Comparison of ENCODE assay signal across 8 mouse cellular contexts in the genomic region with DNA sequence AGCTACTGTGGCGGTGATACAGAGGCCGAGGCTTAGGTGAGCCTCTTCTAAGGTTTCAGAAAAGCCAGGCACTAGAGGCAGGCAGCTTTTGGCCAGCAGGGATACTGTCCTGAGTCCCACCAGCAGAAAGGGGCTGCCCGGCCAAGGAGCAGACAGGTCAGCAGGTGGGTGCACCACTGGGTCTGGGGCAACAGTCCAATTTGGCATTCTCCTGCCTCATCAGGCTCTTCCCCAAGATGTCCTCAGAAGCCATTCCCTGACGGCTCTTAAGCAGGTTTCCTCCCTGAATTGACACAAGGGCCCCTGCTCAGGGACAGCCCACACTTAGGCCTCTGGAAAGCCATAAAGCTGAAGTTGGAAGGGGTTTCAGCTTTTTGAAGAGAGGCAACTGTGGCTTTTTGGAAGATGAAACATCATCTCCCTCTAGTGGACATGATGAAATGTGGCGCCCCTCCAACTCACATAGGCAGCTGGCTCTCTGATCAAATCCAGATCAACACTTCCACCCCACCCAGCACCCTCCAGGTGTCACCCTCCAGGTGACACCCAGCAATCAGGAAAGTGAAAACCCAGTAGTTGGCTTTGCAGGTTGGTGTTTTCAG. TPM values are rescaled to one million over a fixed set of nuclear protein-coding genes. Genes with fewer than 3 reads are reported as not detected.
DNase-seq lines count a peak whose midpoint lies in the region; ATAC-seq and TF ChIP-seq lines count a peak whose summit lies in the region.

No protein-coding gene starts in this region.

- no peak for ATAC-seq in heart, embryonic 11.5 days (replicated peaks; ENCODE audit: insufficient number of reproducible peaks, low FRiP score, low TSS enrichment)
- no peak for ATAC-seq in Patski
- ATAC-seq in heart, embryonic 13.5 days (ENCODE audit: extremely low read depth, insufficient number of reproducible peaks, low FRiP score, low TSS enrichment), result no peak

- H3K36me3 ChIP-seq in heart, embryonic 11.5 days (ENCODE audit: control insufficient read depth, insufficient read depth, low read length), result no peaks in the 10 kb centered on the region
- H3K36me3 ChIP-seq in heart, embryonic 13.5 days, result peaks cover 12% of the 10 kb centered on the region

- in situ Hi-C loops in Patski (cut with MboI; ENCODE audit: low pct_unique_long_range_greater_than_20kb), result loop anchor here (5.0 kb wide), 2 partner anchors 140 to 330 kb away; partner anchors contain the start of gene Mrpl28

- no peak overlapping the region for H3K27ac ChIP-seq in heart, embryonic 11.5 days (ENCODE audit: low read depth, low read length)
- peak overlapping the region; percentile 71 for H3K27ac ChIP-seq in heart, embryonic 13.5 days (replicated peaks)

- peak; percentile 96 for DNase-seq in heart, adult 11 months
- DNase-seq in Patski (ENCODE audit: low read depth, low spot score), result no peak
- peak; percentile 72 for DNase-seq in embryo, embryonic 10.5 days (ENCODE audit: low spot score)
- peak; percentile 75 to 83 for DNase-seq in kidney, postnatal 4 days
- peak; percentile 71 for DNase-seq in lung, postnatal 25 days (ENCODE audit: low spot score)
- peak; percentile 79 for DNase-seq in testis, postnatal 10 days (ENCODE audit: low spot score)

- peak; percentile 81 for TF ChIP-seq CTCF in Patski (IDR thresholded peaks at IDR 0.05)

- CTCF ChIA-PET in Patski (lab: Charles Lee), result interaction anchor here (0.7 to 3.1 kb wide), 14 partner anchors 10 to 212 kb away, joined by 3 to 24 read pairs (median 6); no protein-coding TSS in a partner anchor

- H3K9ac ChIP-seq in heart, embryonic 11.5 days (ENCODE audit: low read depth, low read length), result no peak overlapping the region
- H3K9ac ChIP-seq in heart, embryonic 13.5 days, result peak overlapping the region; percentile 55; the same call in 1 of the 2 replicates

- H3K27me3 ChIP-seq in heart, embryonic 11.5 days (ENCODE audit: control insufficient read depth, insufficient read depth, low read length), result no peaks in the 10 kb centered on the region
- no peaks in the 10 kb centered on the region for H3K27me3 ChIP-seq in Patski
- H3K27me3 ChIP-seq in heart, embryonic 13.5 days (replicated peaks), result no peaks in the 10 kb centered on the region

- 61% methylated on average over 5 of the region's 5 CpGs for WGBS in heart, embryonic 11.5 days (ENCODE audit: insufficient replicate concordance)
- WGBS in heart, embryonic 13.5 days, result 50% methylated on average over 5 of the region's 5 CpGs

- H3K4me3 ChIP-seq in heart, embryonic 11.5 days (ENCODE audit: low read depth, low read length), result no peak overlapping the region
- H3K4me3 ChIP-seq in heart, embryonic 13.5 days, result no peak overlapping the region

- no peaks in the 10 kb centered on the region for H3K9me3 ChIP-seq in heart, embryonic 11.5 days (replicated peaks; ENCODE audit: control insufficient read depth, low read length)
- H3K9me3 ChIP-seq in heart, embryonic 13.5 days, result no peaks in the 10 kb centered on the region

- POLR2A ChIA-PET in Patski (lab: Charles Lee), result interaction anchor here (0.7 to 1.0 kb wide), 3 partner anchors 12 to 180 kb away, joined by 3 read pairs; no protein-coding TSS in a partner anchor

- no peak overlapping the region for H3K4me2 ChIP-seq in heart, embryonic 11.5 days
- no peak overlapping the region for H3K4me2 ChIP-seq in heart, embryonic 13.5 days

- H3K4me1 ChIP-seq in heart, embryonic 11.5 days (ENCODE audit: control insufficient read depth, insufficient read depth, low read length), result peaks cover 8% of the 10 kb centered on the region
- H3K4me1 ChIP-seq in heart, embryonic 13.5 days, result peaks cover 19% of the 10 kb centered on the region

RNA-seq across cellular contexts. Expression of gene Neurl1b, which starts 37.8 kb away (rescaled TPM):
- polyA plus RNA-seq in heart, embryonic 11.5 days (2014; fragmentation: Nextera tagmentation; extraction: Ambion mirVana), result 2.0 and 3.0 TPM in 2 replicates
- 79.6 TPM for polyA plus RNA-seq in Patski (2021)
- 2.1 and 2.3 TPM in 2 replicates for polyA plus RNA-seq in heart, embryonic 13.5 days (2015; fragmentation: Nextera tagmentation; extraction: Ambion mirVana)

Comparison
In these comparisons a context has a peak if more than half of its experiments do, and no peak if none do; other contexts are left out.
1. RNA of gene Neurl1b, which starts 37.8 kb away (polyA plus RNA-seq): 79.6 TPM in Patski (single experiment); 2.0 to 3.0 TPM in heart, embryonic 11.5 days and 2.1 to 2.3 TPM in heart, embryonic 13.5 days; every median in the first group is over 10 times any median in the second.